Mouse (Mus musculus) embryonic fibroblast, embryonic 13.5 days (primary cell): ENCODE measurements around the gene Vps51. TPM values are rescaled to one million over a fixed set of nuclear protein-coding genes. Genes with fewer than 3 reads are reported as not detected.

Experiments
- H3K27ac ChIP-seq: 2 replicates; pipeline ENCODE4 v1.5.1; 2012; ENCODE audit warnings: low read length, control low read depth, inconsistent platforms; ENCODE audit not compliant: insufficient read depth
- H3K4me1 ChIP-seq: 2 replicates; pipeline ENCODE4 v1.6.1; 2011; ENCODE audit warnings: low read length; ENCODE audit not compliant: control insufficient read depth, insufficient read depth
- H3K4me3 ChIP-seq: 2 replicates; pipeline ENCODE4 v1.5.1; 2011; ENCODE audit warnings: mild to moderate bottlenecking, control low read depth, low read length; ENCODE audit not compliant: insufficient read depth
- CTCF ChIP-seq: IDR thresholded peaks from 2 replicates; pipeline ENCODE4 v1.5.1; 2011; ENCODE audit warnings: mild to moderate bottlenecking, control low read depth, low read length, moderate library complexity, borderline replicate concordance; ENCODE audit not compliant: insufficient read depth
- POLR2A ChIP-seq: IDR thresholded peaks from 2 replicates; pipeline ENCODE4 v1.6.1; 2011; ENCODE audit warnings: low read depth, mild to moderate bottlenecking, control low read depth, low read length, moderate library complexity
- polyA plus RNA-seq: library from polyadenylated mRNA; stranded (reverse); fragments of >200 nt; gene quantifications from 2 replicates; pipeline ENCODE4 v1.2.4, GENCODE M21; 2011; ENCODE audit warnings: low read depth; ENCODE audit not compliant: missing spikeins, insufficient read length

Vps51 gene
- polyA plus RNA-seq, 1 experiment, result 23.5 TPM

DNA sequence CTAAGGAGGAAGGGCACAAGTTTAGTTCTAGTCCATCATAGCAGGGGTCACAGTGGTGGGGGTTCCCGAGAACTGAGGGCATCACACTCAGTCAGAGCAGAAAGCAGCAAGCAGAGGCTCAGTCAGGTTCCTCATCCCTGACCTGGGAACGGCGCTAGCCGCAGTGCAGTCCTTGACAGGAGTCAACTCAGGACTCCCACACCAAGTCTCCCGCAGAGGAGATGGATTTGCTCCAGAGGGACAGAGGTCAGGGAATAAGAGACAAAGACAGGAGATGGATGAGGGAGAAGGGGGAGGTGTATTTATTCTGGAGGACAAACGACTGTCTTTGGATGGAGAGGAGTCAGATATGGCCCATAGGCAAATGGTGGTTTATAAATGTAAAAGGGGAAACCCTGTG is 36.1 kb upstream of the Vps51 start:
- Histone ChIP-seq H3K4me3 (no peak overlapping the region), H3K27ac (no peak overlapping the region), H3K4me1 (no peaks in the 10 kb centered on the region)
- TF ChIP-seq CTCF, result no peak
- no peak for TF ChIP-seq POLR2A

DNA sequence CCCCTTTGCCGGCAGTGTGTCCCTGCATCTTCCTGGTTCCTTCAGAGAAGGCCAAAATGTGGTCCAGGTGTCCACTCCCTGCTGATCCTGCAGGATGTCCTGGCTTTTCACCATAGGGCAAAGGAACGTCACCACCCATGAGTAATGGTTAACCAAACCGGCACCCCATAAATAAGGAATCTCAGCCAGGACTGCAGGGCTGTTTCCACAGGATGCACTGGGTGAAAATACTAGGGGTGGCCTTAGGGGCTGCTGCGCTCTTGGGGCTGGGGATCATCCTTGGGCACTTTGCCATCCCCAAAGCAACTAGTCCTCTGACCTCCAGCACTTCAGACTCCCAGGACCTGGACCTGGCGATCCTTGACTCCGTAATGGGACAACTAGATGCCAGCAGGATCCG is 28.6 kb upstream of the Vps51 start, which contains the start of gene Naaladl1:
Gene Naaladl1 (plus strand): TSS at position 197 of the 400 bp plus-strand sequence.
- Histone ChIP-seq H3K4me3 (no peak within 1 kb of the TSS), H3K27ac (no peak within 1 kb of the TSS), H3K4me1 (no peaks in the 10 kb centered on the region)
- TF ChIP-seq CTCF (no peak), POLR2A (no peak)

DNA sequence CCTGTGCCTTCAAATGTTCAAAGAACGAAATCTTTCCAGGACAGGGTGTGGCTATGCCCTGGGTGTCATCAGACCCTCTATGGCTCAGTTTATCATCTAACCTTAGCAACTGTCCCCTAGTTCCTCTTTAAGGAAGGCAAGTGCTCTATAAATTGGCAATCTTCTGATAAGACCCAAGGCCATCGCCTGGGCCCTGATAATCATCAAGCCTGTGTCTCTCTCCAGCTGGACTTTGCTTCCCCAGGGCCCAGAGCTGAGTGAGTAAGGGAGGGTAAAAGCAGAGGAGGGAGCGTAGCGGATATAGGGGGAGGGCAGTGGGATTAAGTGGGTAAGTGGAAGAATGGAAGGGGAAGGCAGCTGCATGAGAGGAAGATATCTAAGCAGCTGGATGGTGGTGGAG is 27.4 kb upstream of the Vps51 start:
- Histone ChIP-seq H3K27ac (no peak overlapping the region), H3K4me3 (no peak overlapping the region), H3K4me1 (no peaks in the 10 kb centered on the region)
- TF ChIP-seq POLR2A, result no peak
- no peak for TF ChIP-seq CTCF

- TF ChIP-seq CTCF (no peak), POLR2A (no peak)
- no peak overlapping the region for H3K4me3 ChIP-seq
- H3K27ac ChIP-seq, result no peak overlapping the region
- no peaks in the 10 kb centered on the region for H3K4me1 ChIP-seq
Measured at GRCm38 (mm10) chr19:6102169-6102853, 25.3 kb upstream of the Vps51 start.

DNA sequence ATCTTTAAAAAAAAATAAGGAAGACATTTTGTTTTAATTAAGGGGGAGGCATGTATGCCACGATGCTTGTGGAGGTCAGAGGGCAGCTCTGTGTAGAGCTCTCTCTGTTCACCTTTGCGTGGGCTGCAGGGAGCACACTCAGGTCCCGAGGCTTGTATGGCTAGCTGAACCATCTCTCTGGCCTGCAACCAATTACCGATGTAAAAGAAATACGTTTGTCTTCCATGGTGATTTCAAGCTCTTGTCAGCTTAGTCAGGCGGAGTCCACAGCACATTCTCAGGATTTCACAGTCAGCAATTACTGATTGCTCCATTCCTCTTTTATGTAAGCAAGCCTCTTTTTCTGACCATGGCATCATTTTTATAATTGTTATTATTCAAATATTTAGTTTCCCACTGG is 24.2 kb upstream of the Vps51 start:
- H3K4me3 ChIP-seq, result no peak overlapping the region
- TF ChIP-seq CTCF (no peak), POLR2A (no peak)
- no peaks in the 10 kb centered on the region for H3K4me1 ChIP-seq
- no peak overlapping the region for H3K27ac ChIP-seq

GRCm38 (mm10) chr19:6097847-6098246 is 20.8 kb upstream of the Vps51 start:
- H3K4me1 ChIP-seq, result no peaks in the 10 kb centered on the region
- no peak overlapping the region for H3K4me3 ChIP-seq

GRCm38 (mm10) chr19:6094119-6094518 is 17.1 kb upstream of the Vps51 start, which contains the start of gene AC131692.1:
Gene AC131692.1, plus strand, starts transcription at chr19:6094419.
- H3K4me1 ChIP-seq, result no peaks in the 10 kb centered on the region
- no peak within 1 kb of the TSS for H3K4me3 ChIP-seq
- TF ChIP-seq CTCF (no peak), POLR2A (no peak)
- H3K27ac ChIP-seq, result no peak within 1 kb of the TSS

More at GRCm38 (mm10) chr19:6097847-6098246, 20.8 kb upstream of the Vps51 start:
- no peak overlapping the region for H3K27ac ChIP-seq
- TF ChIP-seq CTCF (no peak), POLR2A (no peak)

- Histone ChIP-seq H3K4me3 (no peak overlapping the region), H3K4me1 (peaks cover 1% of the 10 kb centered on the region; the same call in 1 of the 2 replicates), H3K27ac (no peak overlapping the region)
- no peak for TF ChIP-seq POLR2A
Measured at GRCm38 (mm10) chr19:6088841-6089240, 11.8 kb upstream of the Vps51 start.

DNA sequence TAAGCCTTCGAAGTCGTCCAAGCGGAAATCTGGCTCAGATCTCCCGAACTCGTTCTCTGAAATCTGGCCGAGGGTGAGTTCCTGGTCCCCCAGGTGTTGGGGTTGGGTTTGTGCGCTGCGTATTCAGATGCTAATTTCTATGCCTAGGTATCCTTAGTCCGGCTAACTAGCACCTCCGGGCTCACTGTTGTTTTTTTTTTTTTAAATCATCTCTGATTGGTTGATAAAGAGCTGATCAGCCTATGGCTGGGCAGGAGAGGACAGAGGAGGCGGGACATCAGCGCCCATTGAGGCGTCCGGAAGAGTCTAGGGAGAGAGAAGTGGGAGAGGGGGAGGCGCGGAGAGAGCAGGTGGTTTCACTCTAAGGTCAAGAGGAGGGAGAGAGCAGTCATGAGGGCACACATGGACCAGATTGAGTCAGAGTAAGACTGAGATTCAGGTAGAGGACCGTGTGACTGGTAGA is 8.4 kb upstream of the Vps51 start:
- H3K27ac ChIP-seq, result no peak overlapping the region
- H3K4me1 ChIP-seq, result peaks cover 4% of the 10 kb centered on the region; the same call in 1 of the 2 replicates
- TF ChIP-seq POLR2A, result no peak
- TF ChIP-seq CTCF, result no peak
- H3K4me3 ChIP-seq, result peak overlapping the region; percentile 87

DNA sequence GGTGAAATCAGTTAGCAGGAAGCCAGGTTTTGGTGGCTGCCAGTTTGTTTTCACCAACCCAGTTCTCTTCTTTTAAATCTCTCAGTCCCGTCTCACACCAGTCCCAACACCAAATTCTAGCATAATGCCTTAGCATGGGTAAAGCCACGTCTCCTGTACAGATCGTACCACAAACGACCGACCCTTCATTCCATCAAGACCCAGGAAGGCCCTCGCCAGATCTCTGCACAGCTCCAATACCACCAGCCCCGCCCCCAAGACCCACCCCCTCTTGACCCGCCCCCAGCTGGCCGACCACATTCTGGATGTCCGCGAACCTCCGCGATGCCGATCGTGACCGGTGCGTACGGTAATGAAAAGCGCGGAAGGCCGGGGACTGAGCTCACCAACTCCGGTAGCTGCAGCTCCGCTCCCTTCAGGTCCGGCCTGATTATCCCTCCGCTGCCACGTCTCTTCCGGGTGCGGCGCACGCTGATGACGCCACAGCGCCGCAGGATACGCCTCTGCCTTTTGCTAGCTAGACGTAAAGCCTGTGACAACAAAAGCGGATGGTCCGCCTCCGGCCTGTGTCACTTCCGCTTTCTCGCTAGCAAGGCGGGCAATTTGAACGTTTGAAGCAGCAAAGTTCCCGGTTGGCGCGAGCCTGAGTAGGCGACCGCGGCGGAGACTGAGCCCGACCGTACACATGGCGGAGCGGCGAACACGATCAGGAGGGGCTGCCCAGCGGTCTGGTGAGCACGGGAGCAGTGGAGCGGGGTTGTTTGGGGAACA is 7.6 kb upstream of the Vps51 start, which contains the start of the genes Zfpl1 and Cdca5:
Gene Zfpl1 (minus strand): TSS at position 479 of the 771 bp plus-strand sequence.
Gene Cdca5 (plus strand): TSS at position 506 of the 771 bp plus-strand sequence.
- H3K4me3 ChIP-seq, result peak within 1 kb of the TSS; percentile 87

More for the DNA sequence above, 7.6 kb upstream of the Vps51 start, which contains the start of the genes Zfpl1 and Cdca5:
- H3K27ac ChIP-seq, result peak within 1 kb of the TSS; percentile 55; the same call in 1 of the 2 replicates
- peaks cover 4% of the 10 kb centered on the region; the same call in 1 of the 2 replicates for H3K4me1 ChIP-seq
- TF ChIP-seq POLR2A (peak; percentile 61), CTCF (no peak)
